Mouse (Mus musculus) NIH3T3 (cell line): ENCODE data around the gene Vps39.

Experiments used
- DNase-seq: peaks from one replicate; pipeline ENCODE4 v3.0.0-alpha.2; 2012; ENCODE audit warnings: low read depth

Gene Vps39

GRCm38 (mm10) chr2:120352682-120353646 lies at the start of gene Vps39:
Vps39 (minus strand) TSS chr2:120353137.
- DNase-seq: peak; percentile 95

GRCm38 (mm10) chr2:120397951-120398350 lies 45.0 kb upstream of the Vps39 start:
- DNase-seq: no peak

- no peak for DNase-seq
Measured at GRCm38 (mm10) chr2:120392406-120392805, 39.5 kb upstream of the Vps39 start.

GRCm38 (mm10) chr2:120390934-120391333 lies 38.0 kb upstream of the Vps39 start:
- DNase-seq: no peak

- DNase-seq: no peak
Measured at GRCm38 (mm10) chr2:120389376-120389775, 36.4 kb upstream of the Vps39 start.

GRCm38 (mm10) chr2:120387291-120387690 lies 34.4 kb upstream of the Vps39 start:
- no peak for DNase-seq

GRCm38 (mm10) chr2:120386264-120386663 lies 33.3 kb upstream of the Vps39 start:
- no peak for DNase-seq

GRCm38 (mm10) chr2:120373858-120374257 lies 20.9 kb upstream of the Vps39 start:
- no peak for DNase-seq

GRCm38 (mm10) chr2:120367416-120368207 lies 14.7 kb upstream of the Vps39 start:
- DNase-seq: no peak

- DNase-seq: no peak
Measured at GRCm38 (mm10) chr2:120366501-120366900, 13.6 kb upstream of the Vps39 start.

- DNase-seq: no peak
Measured at GRCm38 (mm10) chr2:120360425-120360824, 7.5 kb upstream of the Vps39 start.

- DNase-seq: no peak
Measured at GRCm38 (mm10) chr2:120351321-120351720, 1.6 kb downstream of the Vps39 start.

GRCm38 (mm10) chr2:120348120-120348519 lies 4.8 kb downstream of the Vps39 start:
- DNase-seq: no peak

- DNase-seq: no peak
Measured at GRCm38 (mm10) chr2:120341741-120342140, 11.2 kb downstream of the Vps39 start.

GRCm38 (mm10) chr2:120337886-120338285 lies 15.1 kb downstream of the Vps39 start:
- DNase-seq: peak; percentile 4

- peak; percentile 42 for DNase-seq
Measured at GRCm38 (mm10) chr2:120331575-120331974, 21.4 kb downstream of the Vps39 start.

- no peak for DNase-seq
Measured at GRCm38 (mm10) chr2:120315077-120315476, 37.9 kb downstream of the Vps39 start.

GRCm38 (mm10) chr2:120314487-120314886 lies 38.5 kb downstream of the Vps39 start:
- DNase-seq: no peak

GRCm38 (mm10) chr2:120313976-120314375 lies 39.0 kb downstream of the Vps39 start, which contains the start of gene Pla2g4f:
Pla2g4f (minus strand) TSS chr2:120314165.
- DNase-seq: no peak

GRCm38 (mm10) chr2:120312276-120312825 lies 40.6 kb downstream of the Vps39 start:
- no peak for DNase-seq

GRCm38 (mm10) chr2:120304113-120304512 lies 48.8 kb downstream of the Vps39 start:
- DNase-seq: peak; percentile 7

- no peak for DNase-seq
Measured at GRCm38 (mm10) chr2:120301076-120301475, 51.9 kb downstream of the Vps39 start.
